Comparison of ENCODE assay signal across 27 mouse cellular contexts in genomic region chr14:122548421-122548820, GRCm38 (mm10). TPM values are rescaled to one million over a fixed set of nuclear protein-coding genes. Genes with fewer than 3 reads are reported as not detected.
"Had no signal": no experiment of that assay in that cellular context is flagged by ENCODE, and none has a peak within 500 bp of the region (broad histone marks: within the 10 kb centered on the region; RNA-seq: fewer than 3 reads in every experiment).

No protein-coding gene starts in this region.

- H3K4me1 ChIP-seq: intestine, embryonic 15.5 days; liver, embryonic 12.5 days; liver, embryonic 15.5 days; lung, embryonic 15.5 days; megakaryocyte, embryonic 14.5 days; midbrain, embryonic 10.5 days; midbrain, embryonic 13.5 days; neural tube, embryonic 13.5 days had no signal

- H3K4me2 ChIP-seq: intestine, embryonic 15.5 days; liver, embryonic 12.5 days; liver, embryonic 15.5 days; lung, embryonic 15.5 days; midbrain, embryonic 13.5 days; neural tube, embryonic 13.5 days had no signal

- H3K9me3 ChIP-seq: intestine, embryonic 15.5 days; liver, embryonic 12.5 days; liver, embryonic 15.5 days; lung, embryonic 15.5 days; midbrain, embryonic 10.5 days; neural tube, embryonic 13.5 days had no signal

- H3K27ac ChIP-seq: intestine, embryonic 15.5 days; kidney, postnatal 0 days; left cerebral cortex, adult 2 months; liver, embryonic 12.5 days; liver, embryonic 15.5 days; lung, embryonic 15.5 days; midbrain, embryonic 10.5 days; midbrain, embryonic 13.5 days; neural tube, embryonic 13.5 days had no signal

- H3K36me3 ChIP-seq: intestine, embryonic 15.5 days; liver, embryonic 12.5 days; liver, embryonic 15.5 days; lung, embryonic 15.5 days; neural tube, embryonic 13.5 days had no signal

- ATAC-seq: intestine, embryonic 15.5 days; liver, embryonic 12.5 days; midbrain, embryonic 13.5 days; midbrain, embryonic 16.5 days had no signal

- H3K9ac ChIP-seq: intestine, embryonic 15.5 days; liver, embryonic 12.5 days; liver, embryonic 15.5 days; lung, embryonic 15.5 days; midbrain, embryonic 13.5 days; neural tube, embryonic 13.5 days had no signal

- DNase-seq: layer of hippocampus, postnatal 36 days; lung, adult 18-20 months; lung, postnatal 10 days; lung, postnatal 36 days; thymus, adult 18-20 months; thymus, postnatal 36 days had no signal

- H3K4me3 ChIP-seq: intestine, embryonic 15.5 days; left cerebral cortex, adult 2 months; liver, embryonic 12.5 days; liver, embryonic 15.5 days; lung, embryonic 15.5 days; megakaryocyte, embryonic 14.5 days; midbrain, embryonic 10.5 days; midbrain, embryonic 13.5 days; myocyte; neural tube, embryonic 13.5 days had no signal

- H3K27me3 ChIP-seq: intestine, embryonic 15.5 days; liver, embryonic 12.5 days; liver, embryonic 15.5 days; lung, embryonic 15.5 days; megakaryocyte, embryonic 14.5 days; midbrain, embryonic 13.5 days; neural tube, embryonic 13.5 days had no signal

RNA-seq across cellular contexts. Expression of gene Gm10837, which starts 58.0 kb away (rescaled TPM):
- total RNA-seq: layer of hippocampus, postnatal 10 days; layer of hippocampus, postnatal 36 days; left cerebral cortex, adult 2 months; left cerebral cortex, postnatal 10 days; left cerebral cortex, postnatal 36 days; monocyte, adult 5-6 weeks; neutrophil, adult 5-6 weeks had no signal
- polyA plus RNA-seq: intestine, embryonic 15.5 days; kidney, postnatal 0 days; liver, embryonic 12.5 days; liver, embryonic 15.5 days; lung, embryonic 15.5 days; myocyte; small intestine, adult 2 months; spleen, adult 2 months; stomach, embryonic 16.5 days; testis, adult 2 months had no signal
